Mouse (Mus musculus) embryonic facial prominence, embryonic 10.5 days (tissue): ENCODE data around the gene Copa. TPM values are rescaled to one million over a fixed set of nuclear protein-coding genes. Genes with fewer than 3 reads are reported as not detected.

Source experiments
- DNase-seq: peaks from one replicate; pipeline ENCODE4 v3.0.0-alpha.2; 2017; ENCODE audit warnings: low spot score
- H3K27ac ChIP-seq: fragments of 300-500 bp; sonication (generic); replicated peaks from 2 replicates; pipeline ENCODE4 v1.5.1; 2016; ENCODE audit warnings: mild to moderate bottlenecking
- H3K27me3 ChIP-seq: fragments of 300-500 bp; sonication (generic); replicated peaks from 2 replicates; pipeline ENCODE4 v1.6.1; 2016; ENCODE audit warnings: low read depth, mild to moderate bottlenecking; ENCODE audit not compliant: poor library complexity, severe bottlenecking
- H3K36me3 ChIP-seq: fragments of 300-500 bp; sonication (generic); replicated peaks from 2 replicates; pipeline ENCODE4 v1.6.1; 2016; ENCODE audit warnings: mild to moderate bottlenecking, moderate library complexity
- H3K4me1 ChIP-seq: fragments of 300-500 bp; sonication (generic); 2 replicates; pipeline ENCODE4 v1.6.1; 2016
- H3K4me3 ChIP-seq: fragments of 300-500 bp; sonication (generic); 2 replicates; pipeline ENCODE4 v1.5.1; 2016; ENCODE audit warnings: mild to moderate bottlenecking, moderate library complexity
- H3K9me3 ChIP-seq: fragments of 300-500 bp; sonication (generic); 2 replicates; pipeline ENCODE4 v1.6.1; 2016; ENCODE audit warnings: mild to moderate bottlenecking
- WGBS: fragments of 180-500 bp; shearing (Covaris S2); methylation state at CpG from one replicate; pipeline ENCODE4 v1.1.7; 2016; 5-methylcytosine and 5-hydroxymethylcytosine counted together
- polyA plus RNA-seq: library from polyadenylated mRNA; unstranded; fragments of >200 nt; fragmentation: Nextera tagmentation; extraction: Ambion mirVana; gene quantifications from 2 replicates; pipeline ENCODE4 v1.2.1, GENCODE M21; 2016

The Copa gene
- polyA plus RNA-seq, 1 experiment from 2014 or later = 189 TPM

DNA sequence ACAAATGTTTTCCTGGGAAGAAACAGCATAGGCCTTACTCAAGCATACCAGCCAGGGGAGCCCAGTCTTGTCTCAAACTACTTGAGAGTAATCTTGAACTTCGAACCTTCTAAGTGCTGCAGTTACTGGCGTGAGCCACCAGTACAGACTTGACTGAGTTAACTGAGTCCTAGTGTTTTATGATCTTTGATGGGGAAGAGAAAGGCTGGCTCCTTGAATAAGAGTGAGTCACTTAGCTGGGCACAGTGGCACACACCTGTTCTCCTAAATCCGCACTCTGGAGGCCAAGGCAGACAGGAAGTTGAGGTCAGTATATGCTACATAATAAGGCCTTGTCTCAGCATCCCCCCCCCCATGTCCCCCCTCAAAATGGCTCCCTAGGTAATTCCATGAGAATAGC is 72.2 kb downstream of the Copa start:
- Histone ChIP-seq H3K9me3 (no peaks in the 10 kb centered on the region), H3K27me3 (no peaks in the 10 kb centered on the region), H3K4me1 (peaks cover 18% of the 10 kb centered on the region), H3K27ac (no peak overlapping the region), H3K4me3 (no peak overlapping the region), H3K36me3 (peaks cover 79% of the 10 kb centered on the region)
- no peak for DNase-seq
- 91% methylated on average over 3 of the region's 3 CpGs for WGBS

DNA sequence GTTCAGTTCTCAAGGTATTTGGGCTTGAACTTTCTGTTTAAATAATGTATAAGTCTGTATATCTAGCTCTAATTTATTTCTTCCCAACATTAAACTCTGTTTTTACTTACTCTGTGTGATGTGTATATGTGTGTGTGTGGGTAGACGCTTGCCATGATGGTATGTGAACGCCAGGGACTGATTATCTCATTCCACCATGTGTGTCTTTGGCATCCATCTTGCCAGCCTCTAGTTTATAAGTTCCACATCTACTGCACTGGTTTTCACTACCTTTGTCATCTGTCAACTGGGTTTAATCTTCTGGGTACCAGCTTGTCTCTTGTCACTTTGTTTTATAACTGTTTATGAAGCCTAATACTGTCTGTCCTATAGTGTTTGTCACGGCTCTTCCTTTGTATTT is 73.2 kb downstream of the Copa start:
- WGBS = 89% methylated on average over 3 of the region's 3 CpGs
- Histone ChIP-seq H3K36me3 (peaks cover 72% of the 10 kb centered on the region), H3K4me3 (no peak overlapping the region), H3K27me3 (no peaks in the 10 kb centered on the region), H3K9me3 (no peaks in the 10 kb centered on the region), H3K4me1 (peaks cover 9% of the 10 kb centered on the region; the same call in 1 of the 2 replicates), H3K27ac (no peak overlapping the region)
- no peak for DNase-seq

DNA sequence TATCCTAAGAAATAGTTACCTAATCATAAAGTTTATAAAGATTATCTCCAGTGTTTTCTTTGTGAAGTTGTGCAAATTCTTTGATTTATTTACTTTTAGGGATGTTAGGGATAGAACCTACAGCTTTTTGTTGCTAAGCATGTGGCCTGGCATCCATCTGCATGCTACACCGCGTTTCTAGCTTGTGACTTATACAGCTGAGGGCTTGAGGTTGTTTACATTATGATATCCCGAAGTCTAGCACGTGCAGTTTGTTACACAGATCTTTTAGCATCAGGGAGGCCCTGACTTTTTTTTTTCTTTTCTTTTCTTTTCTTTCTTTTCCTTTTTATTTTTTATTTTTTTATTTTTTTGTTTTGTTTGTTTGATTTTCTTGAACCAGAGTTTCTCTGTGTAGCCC is 77.6 kb downstream of the Copa start:
- Histone ChIP-seq H3K27ac (no peak overlapping the region), H3K27me3 (no peaks in the 10 kb centered on the region), H3K4me3 (no peak overlapping the region), H3K36me3 (peaks cover 47% of the 10 kb centered on the region), H3K9me3 (no peaks in the 10 kb centered on the region), H3K4me1 (no peaks in the 10 kb centered on the region)
- 82% methylated on average over 4 of the region's 4 CpGs for WGBS
- DNase-seq = no peak

DNA sequence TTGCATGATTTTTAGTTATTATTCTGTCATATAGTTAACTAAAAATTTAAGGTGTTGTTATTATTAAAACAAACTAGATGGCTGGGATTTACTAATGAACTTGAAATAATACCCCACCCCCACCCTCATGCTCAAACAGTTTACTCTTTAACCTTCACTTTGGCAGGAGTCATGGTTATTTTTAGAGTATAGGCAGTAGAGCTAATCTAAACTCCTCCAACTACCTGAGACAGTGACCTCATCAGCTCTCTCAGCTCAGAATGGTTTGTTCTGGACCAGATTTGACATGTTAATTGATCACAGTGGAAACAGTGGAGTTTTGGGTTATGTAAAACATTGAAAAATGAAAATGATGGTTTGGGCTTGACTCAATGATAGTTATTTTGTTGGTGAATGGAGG is 78.2 kb downstream of the Copa start:
- H3K4me1 ChIP-seq = no peaks in the 10 kb centered on the region
- no peak for DNase-seq
- H3K36me3 ChIP-seq = peaks cover 47% of the 10 kb centered on the region
- H3K27me3 ChIP-seq = no peaks in the 10 kb centered on the region
- H3K4me3 ChIP-seq = no peak overlapping the region
- no peak overlapping the region for H3K27ac ChIP-seq
- H3K9me3 ChIP-seq = no peaks in the 10 kb centered on the region

DNA sequence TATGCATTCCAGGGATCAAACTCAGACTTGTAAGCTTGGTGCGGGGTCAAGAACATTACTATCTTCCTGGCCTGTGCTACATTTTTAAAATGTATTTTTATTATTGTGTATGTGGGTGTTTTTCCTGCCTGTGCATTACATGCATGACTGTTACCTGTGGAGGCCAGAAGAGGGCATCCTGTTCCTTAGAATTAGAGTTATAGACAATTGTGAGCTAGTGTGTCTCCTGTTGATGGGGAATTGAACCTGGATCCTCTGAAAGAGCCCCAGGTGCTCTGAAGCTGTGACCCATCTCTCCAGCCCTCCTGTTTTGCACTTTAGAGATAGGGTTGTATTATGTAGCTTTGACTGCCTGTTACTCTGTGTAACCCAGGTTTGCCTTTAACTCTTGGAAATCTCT is 79.7 kb downstream of the Copa start:
- Histone ChIP-seq H3K36me3 (peaks cover 48% of the 10 kb centered on the region), H3K9me3 (no peaks in the 10 kb centered on the region), H3K4me3 (no peak overlapping the region), H3K27ac (no peak overlapping the region), H3K4me1 (no peaks in the 10 kb centered on the region), H3K27me3 (no peaks in the 10 kb centered on the region)
- 88% methylated on average over 1 of the region's 1 CpGs for WGBS
- no peak for DNase-seq

DNA sequence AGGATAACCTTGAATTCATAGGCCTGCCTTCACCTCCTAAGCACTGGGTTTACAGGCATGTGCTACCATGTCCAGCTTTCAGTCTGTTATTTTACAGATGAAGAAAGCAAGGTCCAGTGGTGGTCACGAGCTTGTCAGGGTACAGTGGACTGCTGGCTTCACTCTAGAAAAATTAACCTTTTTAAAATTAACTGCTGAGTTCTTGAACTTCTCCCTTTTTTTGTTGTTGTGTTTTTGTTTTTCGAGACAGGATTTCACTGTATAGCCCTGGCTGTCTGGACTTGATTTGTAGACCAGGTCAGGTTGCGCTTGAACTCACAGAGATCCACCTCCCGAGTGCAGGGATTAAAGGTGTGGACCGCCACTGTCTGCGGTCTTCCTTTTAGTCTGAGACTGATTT is 80.6 kb downstream of the Copa start:
- no peak overlapping the region for H3K4me3 ChIP-seq
- WGBS = 87% methylated on average over 6 of the region's 6 CpGs
- H3K36me3 ChIP-seq = peaks cover 54% of the 10 kb centered on the region
- H3K27me3 ChIP-seq = no peaks in the 10 kb centered on the region
- no peaks in the 10 kb centered on the region for H3K4me1 ChIP-seq
- no peak for DNase-seq
- no peak overlapping the region for H3K27ac ChIP-seq
- H3K9me3 ChIP-seq = no peaks in the 10 kb centered on the region

DNA sequence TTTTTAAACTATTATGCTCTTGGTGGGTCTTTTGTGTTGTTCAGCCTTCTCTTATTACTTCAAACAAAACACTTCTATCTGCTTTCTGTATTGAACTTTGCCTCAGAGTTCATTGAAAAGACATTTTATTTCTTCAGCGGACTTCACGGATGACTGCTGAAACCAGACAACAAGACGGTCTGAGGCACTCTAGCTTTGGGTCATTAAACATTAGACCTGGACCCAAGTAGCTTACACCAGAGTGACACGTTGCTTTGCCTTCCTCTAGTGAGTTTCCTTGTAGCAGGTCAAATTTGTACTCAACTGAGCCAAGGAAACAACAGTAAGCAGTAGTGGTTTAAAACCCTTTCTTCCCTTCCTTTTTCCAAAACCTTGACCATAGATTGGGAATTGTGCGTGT is 85.6 kb downstream of the Copa start:
- Histone ChIP-seq H3K4me3 (no peak overlapping the region), H3K27me3 (no peaks in the 10 kb centered on the region), H3K36me3 (peaks cover 88% of the 10 kb centered on the region), H3K27ac (no peak overlapping the region), H3K9me3 (no peaks in the 10 kb centered on the region), H3K4me1 (no peaks in the 10 kb centered on the region)
- WGBS = 80% methylated on average over 5 of the region's 5 CpGs
- no peak for DNase-seq

DNA sequence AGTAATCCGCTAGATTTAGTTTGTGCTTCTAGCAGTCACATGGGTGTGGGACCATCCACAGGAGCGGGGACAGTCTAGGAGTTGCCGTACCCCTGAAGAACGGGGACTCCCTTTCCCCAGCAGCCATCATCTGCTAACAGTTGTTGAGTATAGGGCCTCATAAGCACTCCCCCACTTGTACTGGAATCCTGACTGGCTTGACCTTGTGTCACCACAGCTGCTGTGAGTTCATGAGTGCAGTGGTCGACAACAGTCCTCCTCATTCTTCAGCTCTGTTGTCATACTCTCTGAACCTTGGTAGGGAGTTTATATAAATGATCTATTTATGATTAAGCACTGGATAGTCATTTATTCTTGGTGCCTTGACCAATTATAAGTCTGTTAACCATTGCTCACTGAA is 87.5 kb downstream of the Copa start:
- peaks cover 100% of the 10 kb centered on the region for H3K36me3 ChIP-seq
- no peaks in the 10 kb centered on the region for H3K9me3 ChIP-seq
- no peak for DNase-seq
- H3K27ac ChIP-seq = no peak overlapping the region
- H3K27me3 ChIP-seq = no peaks in the 10 kb centered on the region
- no peak overlapping the region for H3K4me3 ChIP-seq
- WGBS = 96% methylated on average over 5 of the region's 5 CpGs
- H3K4me1 ChIP-seq = no peaks in the 10 kb centered on the region

Other genes starting within 250 kb of the Copa start
- gene Cd84, start 242.8 kb upstream of the Copa start, polyA plus RNA-seq = 0.31 and 0.65 TPM in 2 replicates
- not detected in 2 replicates for gene Gm10521, start 186.9 kb upstream of the Copa start, polyA plus RNA-seq
- gene Slamf6, start 165.0 kb upstream of the Copa start, polyA plus RNA-seq = 0.45 TPM in 1 of 2 replicates, not detected in the other
- gene Vangl2, start 54.1 kb upstream of the Copa start, polyA plus RNA-seq = 28.3 and 35.3 TPM in 2 replicates
- gene Nhlh1, start 25.0 kb upstream of the Copa start, polyA plus RNA-seq = 4.1 and 4.7 TPM in 2 replicates
- gene Ncstn, start 266 bp downstream of the Copa start, polyA plus RNA-seq = 92.1 and 98.5 TPM in 2 replicates
- 184 and 185 TPM in 2 replicates for gene Pex19, start 44.2 kb downstream of the Copa start, polyA plus RNA-seq
- 130 and 141 TPM in 2 replicates for gene Dcaf8, start 65.6 kb downstream of the Copa start, polyA plus RNA-seq
- 123 and 138 TPM in 2 replicates for gene Pea15a, start 124.3 kb downstream of the Copa start, polyA plus RNA-seq
- gene Casq1, start 137.3 kb downstream of the Copa start, polyA plus RNA-seq = 1.6 TPM in 2 replicates
- gene Atp1a4, start 175.9 kb downstream of the Copa start, polyA plus RNA-seq = not detected in 2 replicates
- gene Igsf8, start 179.1 kb downstream of the Copa start, polyA plus RNA-seq = 33.7 and 39.5 TPM in 2 replicates
- gene Atp1a2, start 215.5 kb downstream of the Copa start, polyA plus RNA-seq = 1.2 and 1.4 TPM in 2 replicates
- gene Kcnj9, start 246.8 kb downstream of the Copa start, polyA plus RNA-seq = 0.10 and 0.11 TPM in 2 replicates